Mouse (Mus musculus): ENCODE measurements around the gene Atg9a. TPM values are rescaled to one million over a fixed set of nuclear protein-coding genes. Genes with fewer than 3 reads are reported as not detected.

Atg9a gene
- total and polyA plus RNA-seq, 3 experiments, result 4.4 to 15.6 (median 12.9) TPM

DNA sequence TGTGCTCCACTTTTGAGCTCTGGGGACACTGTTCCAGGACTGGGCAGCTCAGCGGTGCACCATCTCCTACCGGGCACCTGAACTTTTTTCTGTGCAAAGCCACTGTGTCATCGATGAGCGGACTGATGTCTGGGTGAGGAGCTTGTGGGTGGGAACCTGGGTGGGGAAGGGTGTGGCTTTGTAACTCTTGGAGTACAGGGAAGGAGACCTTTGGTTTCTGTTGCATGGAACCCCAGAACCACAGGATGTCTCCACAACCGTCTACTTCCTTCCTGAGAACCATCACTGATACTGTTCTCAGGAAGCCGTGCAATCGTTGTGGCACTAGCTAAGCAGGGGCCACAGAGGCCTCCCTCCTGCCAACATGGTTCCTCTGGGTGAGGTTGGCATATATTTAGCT is 21.1 kb upstream of the Atg9a start:
- Histone ChIP-seq H3K9me3 (replicated peaks; ENCODE audit: low read length) (no peaks in the 10 kb centered on the region), H3K4me2 (ENCODE audit: insufficient read depth, low read depth, poor library complexity, severe bottlenecking) (no peak overlapping the region), H3K4me1 (ENCODE audit: control insufficient read depth in 1 of 2, insufficient read depth in 2 of 2) (peaks cover 24 to 79% of the 10 kb centered on the region in 2 experiments), H3K27me3 (replicated peaks) (no peaks in the 10 kb centered on the region), H3K36me3 (replicated peaks in 1 of 2; ENCODE audit: control insufficient read depth in 1 of 2, insufficient read depth in 1 of 2, low read length in 1 of 2) (peaks cover 47 to 61% of the 10 kb centered on the region in 2 experiments), H3K4me3 (replicated peaks in 1 of 3; ENCODE audit: low read depth in 2 of 3, low read length in 2 of 3, poor library complexity in 1 of 3) (no peak overlapping the region), H3K9ac (ENCODE audit: insufficient read depth, low read depth) (no peak overlapping the region), H3K79me2 (replicated peaks; ENCODE audit: control insufficient read depth, extremely low read depth, insufficient read depth, poor library complexity, severe bottlenecking) (peaks cover 39% of the 10 kb centered on the region), H3K27ac (ENCODE audit: insufficient read depth, low read depth) (no peak overlapping the region)
- TF ChIP-seq ZC3H11A (IDR thresholded peaks at IDR 0.05; ENCODE audit: low read depth, low read length), result no peak
- no peak for TF ChIP-seq GABPA (IDR thresholded peaks at IDR 0.05; ENCODE audit: insufficient replicate concordance, low read depth, low read length)
- no peak for TF ChIP-seq USF2 (conservative IDR thresholded peaks at IDR 0.05; ENCODE audit: low read depth, low read length)
- TF ChIP-seq ZNF384 (IDR thresholded peaks at IDR 0.05; ENCODE audit: low read depth, low read length), result no peak
- TF ChIP-seq KAT2A (IDR thresholded peaks at IDR 0.05; ENCODE audit: insufficient replicate concordance, low read length), result no peak
- no peak for TF ChIP-seq MYC (IDR thresholded peaks at IDR 0.05; ENCODE audit: low read depth, low read length)
- TF ChIP-seq MXI1 (IDR thresholded peaks at IDR 0.05; ENCODE audit: low read depth, low read length), result no peak
- TF ChIP-seq JUND (conservative IDR thresholded peaks at IDR 0.05; ENCODE audit: low read depth, low read length), result no peak
- TF ChIP-seq MAZ (IDR thresholded peaks at IDR 0.05; ENCODE audit: low read depth, low read length), result no peak
- TF ChIP-seq SMC3 (IDR thresholded peaks at IDR 0.05; ENCODE audit: low read depth, low read length), result no peak
- no peak for TF ChIP-seq PAX5 (IDR thresholded peaks at IDR 0.05; ENCODE audit: low read length)
- TF ChIP-seq MAFK (IDR thresholded peaks at IDR 0.05; ENCODE audit: insufficient replicate concordance, low read length), result no peak
- TF ChIP-seq E2F4 (IDR thresholded peaks at IDR 0.05; ENCODE audit: insufficient replicate concordance, low read depth, low read length), result no peak
- in situ Hi-C loops (cut with MboI; ENCODE audit: low pct_ligation_motif_present, low pct_unique_long_range_greater_than_20kb, low sequenced_read_pairs) (no loop called here), dilution Hi-C loops (cut with MboI; ENCODE audit: extremely low pct_ligation_motif_present, extremely low pct_unique_long_range_greater_than_20kb, low sequenced_read_pairs) (no loop called here)
- no peak for DNase-seq (ENCODE audit: extremely low read depth)

DNA sequence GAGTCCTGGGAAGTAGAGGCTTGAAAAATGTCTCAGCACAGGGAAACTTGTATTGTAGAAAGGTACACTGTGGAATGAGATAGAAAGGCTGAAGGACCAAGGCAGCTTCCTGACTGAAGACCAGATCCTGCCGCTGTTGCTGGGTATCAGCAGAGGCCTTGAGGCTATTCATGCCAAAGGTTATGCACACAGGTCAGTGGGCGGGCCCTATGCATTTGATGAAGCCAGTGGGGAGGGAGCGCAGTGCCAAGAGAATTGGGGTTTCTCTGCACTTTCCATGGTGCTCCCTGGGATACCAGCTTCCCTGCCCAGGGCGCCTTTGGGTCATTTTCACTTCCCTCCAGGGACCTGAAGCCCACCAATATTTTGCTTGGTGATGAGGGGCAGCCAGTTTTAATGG is 20.5 kb upstream of the Atg9a start:
- Histone ChIP-seq H3K27me3 (replicated peaks) (no peaks in the 10 kb centered on the region), H3K4me1 (ENCODE audit: control insufficient read depth in 1 of 2, insufficient read depth in 2 of 2) (peaks cover 23 to 79% of the 10 kb centered on the region in 2 experiments), H3K9ac (ENCODE audit: insufficient read depth, low read depth) (no peak overlapping the region), H3K36me3 (replicated peaks in 1 of 2; ENCODE audit: control insufficient read depth in 1 of 2, insufficient read depth in 1 of 2, low read length in 1 of 2) (peaks cover 47 to 62% of the 10 kb centered on the region in 2 experiments), H3K9me3 (replicated peaks; ENCODE audit: low read length) (no peaks in the 10 kb centered on the region), H3K4me2 (ENCODE audit: insufficient read depth, low read depth, poor library complexity, severe bottlenecking) (no peak overlapping the region), H3K27ac (ENCODE audit: insufficient read depth, low read depth) (no peak overlapping the region), H3K4me3 (replicated peaks in 1 of 3; ENCODE audit: low read depth in 2 of 3, low read length in 2 of 3, poor library complexity in 1 of 3) (no peak overlapping the region), H3K79me2 (replicated peaks; ENCODE audit: control insufficient read depth, extremely low read depth, insufficient read depth, poor library complexity, severe bottlenecking) (peaks cover 34% of the 10 kb centered on the region)
- no peak for DNase-seq (ENCODE audit: extremely low read depth)
- dilution Hi-C loops (cut with MboI; ENCODE audit: extremely low pct_ligation_motif_present, extremely low pct_unique_long_range_greater_than_20kb, low sequenced_read_pairs) (no loop called here), in situ Hi-C loops (cut with MboI; ENCODE audit: low pct_ligation_motif_present, low pct_unique_long_range_greater_than_20kb, low sequenced_read_pairs) (no loop called here)
- TF ChIP-seq RAD21 (IDR thresholded peaks at IDR 0.05; ENCODE audit: low read depth, low read length) (no peak), CHD1 (IDR thresholded peaks at IDR 0.05; ENCODE audit: low read depth, low read length) (no peak), CTCF (conservative IDR thresholded peaks at IDR 0.05 in 1 of 2, IDR thresholded peaks at IDR 0.05 in 1 of 2; ENCODE audit: low read depth in 2 of 2, low read length in 2 of 2) (no peak), SIN3A (IDR thresholded peaks at IDR 0.05; ENCODE audit: low read length) (no peak), CHD2 (IDR thresholded peaks at IDR 0.05; ENCODE audit: low read length) (no peak), JUN (IDR thresholded peaks at IDR 0.05; ENCODE audit: insufficient read depth, low read depth, low read length) (no peak), POLR2A (IDR thresholded peaks at IDR 0.05; ENCODE audit: low read depth, low read length) (no peak), ZNF384 (IDR thresholded peaks at IDR 0.05; ENCODE audit: low read depth, low read length) (no peak), EP300 (IDR thresholded peaks at IDR 0.05; ENCODE audit: low read length) (no peak), KAT2A (IDR thresholded peaks at IDR 0.05; ENCODE audit: insufficient replicate concordance, low read length) (no peak), ETS1 (conservative IDR thresholded peaks at IDR 0.05; ENCODE audit: low read depth, low read length) (no peak), E2F4 (IDR thresholded peaks at IDR 0.05; ENCODE audit: insufficient replicate concordance, low read depth, low read length) (no peak), MAFK (IDR thresholded peaks at IDR 0.05; ENCODE audit: insufficient replicate concordance, low read length) (no peak), MXI1 (IDR thresholded peaks at IDR 0.05; ENCODE audit: low read depth, low read length) (no peak), MAZ (IDR thresholded peaks at IDR 0.05; ENCODE audit: low read depth, low read length) (no peak), USF1 (IDR thresholded peaks at IDR 0.05; ENCODE audit: low read depth, low read length) (no peak), IRF4 (IDR thresholded peaks at IDR 0.05; ENCODE audit: low read depth, low read length) (no peak), UBTF (IDR thresholded peaks at IDR 0.05; ENCODE audit: low read depth, low read length) (no peak)
